Mouse (Mus musculus) gastrocnemius, postnatal 4 days (tissue): ENCODE results near the gene I830077J02Rik. TPM values are rescaled to one million over a fixed set of nuclear protein-coding genes. Genes with fewer than 3 reads are reported as not detected.

Experiments
- DNase-seq, 2 experiments: peaks; one replicate each; pipeline ENCODE4 v3.0.0; 2021 to 2022; ENCODE audit warnings: low spot score in 2 of 2, mixed read lengths in 2 of 2
- total RNA-seq, 2 experiments: library from RNA; stranded (reverse); gene quantifications; 2 replicates each; pipeline ENCODE4 v1.2.3; 2021

Gene I830077J02Rik
- total RNA-seq, 2 experiments from 2014 or later, result 0.65 to 0.71 TPM

- DNase-seq, result peak; percentile 74 to 91
Measured at GRCm38 (mm10) chr3:105894601-105895592, 37.6 kb downstream of the I830077J02Rik start.

DNA sequence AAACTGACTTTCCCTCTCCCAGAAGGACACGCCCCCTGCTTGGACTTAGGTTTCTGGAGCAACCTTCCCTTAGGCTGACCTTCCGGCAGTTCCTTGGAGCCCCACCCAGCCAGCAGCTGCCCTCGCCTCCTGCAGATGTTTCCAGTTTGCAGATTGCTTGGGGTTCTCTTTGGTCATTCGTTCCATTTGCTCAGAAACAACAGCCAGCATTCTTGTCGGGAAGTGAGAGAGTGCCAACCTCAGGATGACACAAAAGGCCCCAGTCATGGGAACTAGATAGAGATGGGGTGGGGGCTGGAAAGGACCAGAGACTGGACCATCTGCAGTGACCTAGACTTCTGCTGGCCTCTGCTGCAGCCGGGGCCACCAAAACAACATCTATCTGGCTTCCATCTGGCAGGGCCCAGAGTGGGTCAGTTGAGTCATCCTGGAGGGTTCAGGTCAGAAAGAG, 38.5 kb downstream of the I830077J02Rik start:
- peak; percentile 30 to 60 for DNase-seq

GRCm38 (mm10) chr3:105892572-105893495, 39.6 kb downstream of the I830077J02Rik start:
- DNase-seq, result peak in 1 of 2 experiments; percentile 30

DNA sequence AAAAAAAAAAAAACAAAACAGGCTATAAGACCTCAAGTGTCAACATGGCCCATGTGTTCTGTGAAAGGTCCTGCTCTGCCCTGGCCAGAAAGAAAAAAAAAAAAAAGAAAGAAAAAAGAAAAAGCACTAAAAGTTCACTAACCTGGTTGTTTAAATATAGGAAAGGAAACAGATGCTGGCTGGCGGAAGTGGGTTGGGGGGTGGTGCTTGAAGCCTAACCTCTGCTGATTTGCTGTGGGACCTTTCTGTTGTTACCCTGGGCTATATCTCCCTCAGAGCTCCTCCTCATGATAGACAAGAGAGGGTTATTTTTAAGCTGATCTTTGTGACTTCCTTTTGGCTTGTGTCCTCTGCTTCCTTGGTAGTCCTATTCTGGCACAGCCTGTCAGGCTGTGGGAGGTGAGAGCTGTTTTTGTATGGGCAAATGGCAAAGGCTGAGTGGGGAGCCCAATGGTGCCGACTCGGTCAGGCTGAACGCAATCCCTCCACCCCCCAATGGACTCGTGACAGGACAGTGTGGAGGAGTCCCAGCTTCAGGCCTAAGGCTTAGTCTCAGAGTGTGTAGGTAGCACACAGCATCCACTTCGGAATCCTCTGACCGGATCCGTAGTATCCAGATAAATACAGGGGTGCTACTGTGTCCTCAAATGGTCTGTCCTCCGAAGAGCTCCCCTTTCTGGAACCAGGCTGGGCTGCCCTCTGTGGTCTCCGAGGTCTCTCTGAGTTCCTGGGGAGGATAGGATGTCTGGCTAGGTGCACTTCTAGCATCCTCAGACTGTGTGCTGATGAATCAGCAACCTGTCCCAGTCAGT, 40.5 kb downstream of the I830077J02Rik start:
- no peak for DNase-seq

- no peak for DNase-seq
Measured at GRCm38 (mm10) chr3:105891141-105891540, 41.3 kb downstream of the I830077J02Rik start.

- no peak for DNase-seq
Measured at GRCm38 (mm10) chr3:105890220-105890619, 42.2 kb downstream of the I830077J02Rik start.

GRCm38 (mm10) chr3:105888961-105889360, 43.5 kb downstream of the I830077J02Rik start:
- DNase-seq, result no peak

GRCm38 (mm10) chr3:105883111-105883510, 49.4 kb downstream of the I830077J02Rik start:
- DNase-seq, result no peak

DNA sequence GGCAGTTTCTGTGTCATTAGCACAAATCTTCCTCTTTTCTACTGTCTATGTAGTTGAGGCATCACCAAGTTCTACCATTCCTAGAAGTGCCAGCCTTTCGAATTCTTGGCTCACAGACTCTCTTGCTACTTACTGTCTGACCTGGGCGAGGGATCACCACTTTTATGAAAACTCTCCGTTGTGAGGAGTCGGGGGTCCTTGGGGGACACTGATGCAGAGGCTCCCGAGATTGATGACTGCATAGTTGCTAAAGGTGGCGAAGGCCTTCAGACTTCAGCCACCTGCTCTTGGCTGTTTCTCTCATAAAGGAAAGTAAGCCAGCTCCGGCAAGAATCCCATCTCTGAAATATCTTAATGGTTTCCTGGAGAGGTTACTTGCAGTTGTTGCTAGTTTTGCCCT, 50.4 kb downstream of the I830077J02Rik start:
- DNase-seq, result no peak

DNA sequence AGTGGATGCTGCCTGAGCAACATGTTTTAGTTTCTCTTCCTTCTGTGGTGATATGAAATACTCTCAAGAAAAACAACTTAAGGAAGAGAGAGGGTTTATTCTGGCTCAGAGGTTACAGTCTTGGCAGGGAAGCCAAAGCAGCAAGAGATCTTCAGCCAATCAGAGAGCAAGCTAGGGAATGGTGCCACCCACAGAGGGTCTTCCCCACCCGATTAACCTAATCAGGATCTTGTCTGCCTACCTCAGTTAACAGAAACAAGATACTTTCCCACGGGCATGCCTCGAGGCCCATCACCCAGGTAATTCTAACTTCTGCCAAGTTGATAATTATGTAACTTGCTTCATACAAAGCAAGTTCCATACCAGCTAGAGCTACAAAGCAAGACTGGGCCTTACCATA, 52.0 kb downstream of the I830077J02Rik start:
- DNase-seq, result no peak

- DNase-seq, result no peak
Measured at GRCm38 (mm10) chr3:105878751-105879150, 53.7 kb downstream of the I830077J02Rik start.

GRCm38 (mm10) chr3:105877919-105878318, 54.5 kb downstream of the I830077J02Rik start:
- no peak for DNase-seq

- DNase-seq, result no peak
Measured at GRCm38 (mm10) chr3:105877252-105877803, 55.1 kb downstream of the I830077J02Rik start.

- peak in 1 of 2 experiments; percentile 38 for DNase-seq
Measured at GRCm38 (mm10) chr3:105876022-105876421, 56.4 kb downstream of the I830077J02Rik start.

Other genes starting within 250 kb of the I830077J02Rik start
- gene Ddx20, start 245.1 kb downstream of the I830077J02Rik start, total RNA-seq, result 10 to 100 TPM; 12.3 to 15.1 TPM
- 10 to 100 TPM; 28.5 to 29.0 TPM for gene Inka2, start 228.1 kb downstream of the I830077J02Rik start, total RNA-seq
- gene Rap1a, start 131.3 kb downstream of the I830077J02Rik start, total RNA-seq, result 100 to 1,000 TPM; 129 to 150 TPM
- 1 to 10 TPM in 1 of 2 experiments, under 1 TPM in 1; 0.64 to 1.1 TPM for gene Adora3, start 61.8 kb downstream of the I830077J02Rik start, total RNA-seq
- not detected for gene Tmigd3, start 61.8 kb downstream of the I830077J02Rik start, total RNA-seq
- gene Wdr77, start 26.7 kb upstream of the I830077J02Rik start, total RNA-seq, result 10 to 100 TPM; 45.4 to 50.6 TPM
- 100 to 1,000 TPM; 452 to 496 TPM for gene Atp5f1, start 27.4 kb upstream of the I830077J02Rik start, total RNA-seq
- gene Ovgp1, start 41.0 kb upstream of the I830077J02Rik start, total RNA-seq, result 1 to 10 TPM; 1.2 to 1.8 TPM
- gene Pifo, start 82.0 kb upstream of the I830077J02Rik start, total RNA-seq, result not detected
- not detected for gene Chil5, start 100.2 kb upstream of the I830077J02Rik start, total RNA-seq
- not detected for gene Chia1, start 180.6 kb upstream of the I830077J02Rik start, total RNA-seq
- gene Chil3, start 234.9 kb upstream of the I830077J02Rik start, total RNA-seq, result under 1 TPM in 1 of 2 experiments, not detected in 1; 0.60 TPM